Mouse (Mus musculus): ENCODE measurements around the gene Tatdn2. TPM values are rescaled to one million over a fixed set of nuclear protein-coding genes. Genes with fewer than 3 reads are reported as not detected.
"Not testable (repeated sequence)": the region's sequence is repeated elsewhere in the genome, so short reads cannot be mapped to it uniquely, and the experiment has no call there.

The Tatdn2 gene
- total RNA-seq, 2 experiments from 2014 or later, result 14.3 to 44.0 TPM

- ATAC-seq (replicated peaks; ENCODE audit: low FRiP score, poor library complexity, severe bottlenecking), result no peak
Measured at GRCm38 (mm10) chr6:113695766-113696355, 989 bp upstream of the Tatdn2 start.

DNA sequence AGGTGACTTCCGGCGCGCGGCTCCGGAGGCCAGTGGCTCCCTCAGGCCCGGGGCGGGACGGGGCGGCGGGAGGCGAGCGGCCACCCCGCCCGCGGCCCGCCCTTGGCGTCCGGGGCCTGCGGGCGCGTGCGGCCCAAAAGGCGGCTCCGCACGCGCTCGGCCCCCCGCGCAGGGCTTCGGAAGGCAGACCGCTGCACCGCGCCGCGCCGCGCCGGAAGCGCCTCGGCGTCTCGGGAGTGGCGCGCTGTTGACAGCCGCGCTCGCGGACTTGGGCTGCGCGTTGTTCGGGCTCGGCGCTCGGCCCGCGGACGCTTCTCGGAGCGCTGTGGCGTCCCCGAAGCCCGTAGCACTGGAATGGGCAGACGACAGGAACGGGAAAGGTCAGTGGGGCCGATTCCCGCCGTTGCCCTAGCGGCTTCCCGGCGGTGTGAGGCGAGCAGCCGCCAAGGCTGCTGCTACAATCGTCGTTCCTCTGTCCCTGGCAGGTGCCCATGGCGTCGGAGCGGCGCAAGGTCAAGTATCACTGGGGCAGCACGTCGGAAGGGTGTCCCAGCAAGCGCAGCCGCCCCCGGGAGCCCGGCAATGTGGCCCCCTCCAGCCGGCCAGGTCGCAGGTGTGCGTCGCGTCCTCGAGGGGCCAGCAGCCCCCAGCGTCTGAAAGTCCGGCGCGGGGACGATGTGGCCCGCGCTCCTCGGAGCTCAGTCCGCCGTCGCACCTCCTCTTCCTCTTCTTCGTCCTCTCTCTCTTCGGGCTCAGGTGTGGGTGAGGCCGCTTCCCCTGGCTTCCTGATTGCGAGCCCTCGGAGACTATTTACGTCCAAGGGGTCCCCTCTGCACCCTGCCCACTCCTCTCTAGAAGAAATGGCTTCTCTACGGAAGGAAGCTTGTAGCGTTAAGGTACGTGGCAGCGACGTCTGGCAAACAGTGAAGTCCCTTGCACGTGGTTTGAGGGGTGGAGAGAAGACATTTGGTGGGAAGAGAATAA lies 664 bp downstream of the Tatdn2 start:
- peak; percentile 20; the same call in 1 of the 2 replicates for ATAC-seq (replicated peaks; ENCODE audit: low FRiP score, poor library complexity, severe bottlenecking)

GRCm38 (mm10) chr6:113712718-113713117 lies 15.9 kb downstream of the Tatdn2 start:
- ATAC-seq (replicated peaks; ENCODE audit: low FRiP score, poor library complexity, severe bottlenecking), result no peak

- not testable (repeated sequence) for ATAC-seq (replicated peaks; ENCODE audit: low FRiP score, poor library complexity, severe bottlenecking)
Measured at GRCm38 (mm10) chr6:113713389-113713788, 16.5 kb downstream of the Tatdn2 start.

DNA sequence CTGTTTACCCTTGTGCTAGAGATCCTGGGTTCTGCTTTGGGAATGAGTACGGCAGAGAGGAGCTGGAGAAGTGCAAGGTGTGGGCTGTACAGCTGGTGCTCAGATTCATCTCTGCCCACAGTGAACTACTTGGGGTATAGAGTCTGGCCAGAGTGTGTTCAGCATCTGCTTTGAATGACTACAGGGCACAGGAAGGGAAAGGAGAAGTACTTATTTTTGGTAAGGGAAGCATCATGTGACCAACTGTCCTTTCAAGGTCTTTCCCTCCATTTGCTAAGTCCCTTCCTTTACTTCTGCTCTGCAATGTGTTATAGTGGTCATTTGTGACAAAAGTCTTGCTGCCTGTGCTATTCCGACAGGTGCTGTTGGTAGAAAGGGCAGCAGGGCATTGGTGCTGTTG lies 17.4 kb downstream of the Tatdn2 start:
- ATAC-seq (replicated peaks; ENCODE audit: low FRiP score, poor library complexity, severe bottlenecking), result no peak

- ATAC-seq (replicated peaks; ENCODE audit: low FRiP score, poor library complexity, severe bottlenecking), result no peak
Measured at GRCm38 (mm10) chr6:113714797-113715196, 17.9 kb downstream of the Tatdn2 start.

- ATAC-seq (replicated peaks; ENCODE audit: low FRiP score, poor library complexity, severe bottlenecking), result no peak
Measured at GRCm38 (mm10) chr6:113717541-113717940, 20.7 kb downstream of the Tatdn2 start.

- no peak for ATAC-seq (replicated peaks; ENCODE audit: low FRiP score, poor library complexity, severe bottlenecking)
Measured at GRCm38 (mm10) chr6:113719878-113720277, 23.0 kb downstream of the Tatdn2 start, which contains the start of gene Ghrl. Ghrl (minus strand) TSS chr6:113719880.

GRCm38 (mm10) chr6:113721061-113721460 lies 24.2 kb downstream of the Tatdn2 start:
- ATAC-seq (replicated peaks; ENCODE audit: low FRiP score, poor library complexity, severe bottlenecking), result no peak

DNA sequence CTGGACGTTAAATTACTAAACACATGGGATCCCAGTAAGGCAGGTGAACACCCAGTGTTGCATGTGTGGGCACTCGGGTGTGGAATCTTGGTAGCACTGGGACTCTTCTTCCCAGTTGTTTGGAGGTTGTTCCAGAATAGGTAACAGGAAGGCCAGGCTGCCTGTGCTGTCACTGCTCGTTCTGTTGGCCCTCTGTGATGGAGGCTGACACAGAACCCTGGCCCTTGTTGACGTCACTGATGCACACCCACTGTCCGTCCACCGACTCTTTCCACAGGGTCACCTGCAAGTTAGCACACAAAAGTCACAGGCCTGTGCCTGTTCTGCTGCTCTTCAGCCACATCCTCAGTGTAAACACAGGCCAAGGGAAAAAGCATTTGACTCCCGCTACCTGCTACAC lies 31.3 kb downstream of the Tatdn2 start:
- no peak for ATAC-seq (replicated peaks; ENCODE audit: low FRiP score, poor library complexity, severe bottlenecking)

DNA sequence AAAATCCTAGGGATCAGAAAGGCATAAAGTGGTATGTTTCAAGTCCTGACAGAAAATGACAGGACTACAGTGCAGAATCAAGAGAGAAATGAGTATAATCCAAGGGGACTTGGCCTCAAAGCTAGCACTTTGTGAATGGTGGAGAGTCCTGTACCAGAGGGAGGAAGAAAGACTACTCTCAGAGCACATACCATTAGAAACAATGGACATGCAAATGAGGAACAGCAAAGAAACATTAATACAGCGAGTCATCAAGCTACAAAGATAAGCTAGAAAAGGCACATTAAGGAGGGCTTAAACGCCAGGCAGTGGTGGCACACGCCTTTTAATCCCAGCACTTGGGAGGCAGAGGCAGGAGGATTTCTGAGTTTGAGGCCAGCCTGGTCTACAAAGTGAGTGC lies 34.4 kb downstream of the Tatdn2 start:
- ATAC-seq (replicated peaks; ENCODE audit: low FRiP score, poor library complexity, severe bottlenecking), result no peak

DNA sequence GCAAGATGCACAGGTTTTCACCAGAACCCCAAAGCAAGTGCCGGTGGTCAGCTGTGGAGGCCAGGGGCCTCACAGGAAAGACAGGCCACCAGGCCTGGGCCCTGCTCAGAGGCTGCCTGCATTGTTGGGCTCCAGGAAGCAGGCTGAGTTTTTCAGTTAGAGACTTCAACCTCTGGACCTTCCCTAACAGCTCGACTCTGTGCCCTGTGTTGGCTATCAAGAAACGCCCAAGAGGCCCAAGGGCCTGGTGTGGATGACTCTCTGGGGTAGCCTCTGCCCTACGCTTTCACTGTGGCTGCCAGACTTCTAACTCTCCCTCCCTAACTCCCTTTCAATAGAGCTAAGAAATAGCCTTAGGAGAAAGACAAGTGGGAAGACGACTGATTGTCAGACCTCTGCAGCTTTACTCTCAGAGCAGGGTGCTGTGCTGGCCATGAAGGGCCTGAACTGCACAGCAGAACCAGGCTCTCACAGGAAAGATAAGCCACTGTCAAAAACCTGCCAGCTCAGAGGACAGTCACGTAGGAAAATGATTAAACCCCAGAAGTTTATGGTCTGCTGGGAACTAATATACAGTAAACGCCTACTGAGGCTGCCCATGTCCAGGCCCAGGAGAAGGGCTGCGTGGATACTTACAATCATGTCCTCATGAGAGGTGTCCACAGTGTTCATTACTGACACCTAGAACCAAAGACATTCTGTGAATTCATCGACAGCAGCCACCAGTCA lies 40.6 kb downstream of the Tatdn2 start:
- ATAC-seq (replicated peaks; ENCODE audit: low FRiP score, poor library complexity, severe bottlenecking), result no peak

- peak; percentile 89 for ATAC-seq (replicated peaks; ENCODE audit: low FRiP score, poor library complexity, severe bottlenecking)
Measured at GRCm38 (mm10) chr6:113740236-113741217, 43.7 kb downstream of the Tatdn2 start, which contains the start of gene Sec13. Sec13 (minus strand) TSS chr6:113740743.

- ATAC-seq (replicated peaks; ENCODE audit: low FRiP score, poor library complexity, severe bottlenecking), result no peak
Measured at GRCm38 (mm10) chr6:113741425-113741824, 44.6 kb downstream of the Tatdn2 start.

DNA sequence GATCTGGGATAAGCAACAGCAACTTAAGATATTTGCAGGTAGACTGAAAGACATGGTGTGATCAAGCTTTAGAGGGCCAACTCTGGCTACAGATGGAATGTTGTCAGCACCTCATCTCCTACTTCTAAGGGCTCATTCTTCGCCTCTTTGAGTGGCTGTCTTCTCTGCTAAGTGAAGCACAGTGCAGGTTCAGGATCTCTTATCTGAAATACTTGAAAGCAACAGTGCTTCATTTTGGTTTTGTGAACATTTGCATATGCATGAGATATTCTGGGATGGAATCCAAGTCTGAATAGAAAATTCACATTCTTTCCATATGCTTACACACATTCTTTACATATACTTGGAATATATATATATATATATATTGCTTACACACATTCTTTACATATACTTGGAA lies 45.5 kb downstream of the Tatdn2 start:
- no peak for ATAC-seq (replicated peaks; ENCODE audit: low FRiP score, poor library complexity, severe bottlenecking)

- no peak for ATAC-seq (replicated peaks; ENCODE audit: low FRiP score, poor library complexity, severe bottlenecking)
Measured at GRCm38 (mm10) chr6:113743111-113743510, 46.3 kb downstream of the Tatdn2 start.

- no peak for ATAC-seq (replicated peaks; ENCODE audit: low FRiP score, poor library complexity, severe bottlenecking)
Measured at GRCm38 (mm10) chr6:113745117-113745516, 48.3 kb downstream of the Tatdn2 start.

DNA sequence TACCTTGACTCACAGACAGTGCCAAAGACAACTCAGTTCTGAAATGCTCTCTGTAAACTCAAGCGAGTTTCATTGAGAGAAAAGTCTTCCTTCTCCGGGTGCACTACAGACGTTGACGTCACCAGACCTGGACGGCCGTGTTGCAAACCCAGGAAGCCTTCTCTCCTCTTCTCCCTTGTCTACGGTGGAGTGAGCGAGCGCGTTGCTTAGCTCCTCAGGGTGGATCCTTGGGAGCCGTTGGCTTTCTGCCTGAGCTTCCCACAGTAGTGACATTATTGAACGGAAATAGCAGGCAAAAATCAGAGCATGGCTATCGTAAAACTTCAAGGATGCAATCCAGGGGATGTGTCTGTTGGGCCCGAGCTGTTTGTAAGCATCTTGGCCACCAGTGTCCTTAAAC lies 50.4 kb downstream of the Tatdn2 start:
- no peak for ATAC-seq (replicated peaks; ENCODE audit: low FRiP score, poor library complexity, severe bottlenecking)

DNA sequence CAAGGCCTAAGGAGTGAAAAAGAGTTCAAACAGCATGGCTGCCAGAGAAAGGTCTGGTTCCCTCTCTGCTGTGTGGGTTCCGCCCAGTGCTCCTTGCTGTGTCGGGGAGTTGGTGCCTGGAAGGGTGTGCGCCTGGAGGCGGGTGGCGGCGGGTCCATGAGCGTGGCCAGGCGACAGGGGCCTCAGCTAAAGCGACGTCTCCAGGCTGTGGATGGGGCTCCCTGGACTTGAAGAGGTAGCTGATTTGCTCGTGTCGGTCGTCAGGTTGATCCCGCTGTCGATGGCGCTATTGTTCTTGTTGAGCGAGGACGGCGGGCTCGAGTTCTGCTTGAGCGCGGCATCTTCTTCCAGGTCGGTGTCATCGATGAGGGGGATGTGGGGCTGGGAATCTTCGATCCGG lies 51.5 kb downstream of the Tatdn2 start:
- no peak for ATAC-seq (replicated peaks; ENCODE audit: low FRiP score, poor library complexity, severe bottlenecking)

Data from erythroid progenitor cell, adult 5-6 weeks (primary cell).